Mouse (Mus musculus): ENCODE results near the gene Bcl2l2. TPM values are rescaled to one million over a fixed set of nuclear protein-coding genes. Genes with fewer than 3 reads are reported as not detected.

The Bcl2l2 gene
- polyA plus RNA-seq, 1 experiment from 2014 or later: 3.1 TPM

DNA sequence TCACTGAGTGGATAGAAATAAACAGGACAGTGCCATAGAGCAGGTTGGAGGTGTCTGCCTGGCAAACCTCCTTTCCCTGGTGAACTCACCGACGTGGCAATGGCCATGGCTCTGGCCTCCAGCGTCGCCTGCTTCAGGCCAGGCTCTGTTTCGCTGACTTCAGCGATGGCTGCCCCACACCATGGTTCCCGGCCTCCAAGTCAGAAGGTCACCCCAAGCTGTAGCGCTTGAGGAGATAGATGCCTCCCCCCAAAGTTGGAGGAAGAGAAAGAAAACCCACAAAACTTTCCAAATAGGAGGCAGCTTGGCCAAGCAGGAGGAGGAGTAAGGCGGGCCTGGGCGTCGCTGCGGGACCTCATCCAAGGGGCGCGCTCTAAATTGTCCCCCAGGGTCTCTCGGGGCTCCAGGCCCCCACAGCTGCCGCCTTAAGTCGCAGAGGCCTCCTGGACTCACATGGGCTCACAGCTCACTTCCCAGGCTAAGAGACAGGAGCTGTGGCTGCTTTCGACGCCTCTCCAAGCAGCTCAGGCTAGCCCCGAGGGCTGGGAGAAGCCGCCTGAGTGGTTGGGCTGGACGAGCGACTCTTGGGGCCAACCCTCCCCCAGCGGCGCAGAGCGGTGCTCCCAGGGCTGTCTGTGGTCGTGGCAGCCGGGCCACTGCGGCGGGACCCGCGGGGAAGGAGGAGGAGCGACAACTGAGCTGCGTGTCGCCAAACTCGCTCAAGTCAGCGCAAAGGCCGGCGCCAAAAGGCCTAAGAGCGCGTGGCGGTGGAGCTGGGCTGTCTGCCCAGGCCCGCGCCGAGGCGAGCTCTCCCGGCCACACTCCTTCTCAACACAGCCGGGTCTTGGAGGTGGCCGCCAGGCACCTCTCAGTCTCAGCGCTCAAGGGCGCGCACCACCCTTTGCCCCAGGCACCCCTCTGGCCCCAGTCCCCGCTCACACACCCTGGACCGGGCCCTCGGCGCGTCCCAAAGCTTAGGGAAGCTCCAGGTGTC lies 42.5 kb downstream of the Bcl2l2 start, which contains the start of gene Efs:
Efs (minus strand) TSS at position 778 of the 994 bp plus-strand sequence.
- ATAC-seq (ENCODE audit: borderline replicate concordance, extremely low read depth, low FRiP score, low TSS enrichment): peak; percentile 60
- peaks cover 7% of the 10 kb centered on the region for H3K36me3 ChIP-seq
- peak within 1 kb of the TSS; percentile 68 for H3K9ac ChIP-seq
- 0 out of 2 replicates have a peak, but pooled peaks cover 8% of the 10 kb centered on the region for H3K27me3 ChIP-seq
- peak within 1 kb of the TSS; percentile 51 for H3K4me3 ChIP-seq
- peak within 1 kb of the TSS; percentile 98 for H3K27ac ChIP-seq
- peaks cover 36% of the 10 kb centered on the region for H3K4me1 ChIP-seq
- WGBS: 2% methylated on average over 57 of the region's 57 CpGs
- peak within 1 kb of the TSS; percentile 79 for H3K4me2 ChIP-seq
- no peaks in the 10 kb centered on the region for H3K9me3 ChIP-seq

DNA sequence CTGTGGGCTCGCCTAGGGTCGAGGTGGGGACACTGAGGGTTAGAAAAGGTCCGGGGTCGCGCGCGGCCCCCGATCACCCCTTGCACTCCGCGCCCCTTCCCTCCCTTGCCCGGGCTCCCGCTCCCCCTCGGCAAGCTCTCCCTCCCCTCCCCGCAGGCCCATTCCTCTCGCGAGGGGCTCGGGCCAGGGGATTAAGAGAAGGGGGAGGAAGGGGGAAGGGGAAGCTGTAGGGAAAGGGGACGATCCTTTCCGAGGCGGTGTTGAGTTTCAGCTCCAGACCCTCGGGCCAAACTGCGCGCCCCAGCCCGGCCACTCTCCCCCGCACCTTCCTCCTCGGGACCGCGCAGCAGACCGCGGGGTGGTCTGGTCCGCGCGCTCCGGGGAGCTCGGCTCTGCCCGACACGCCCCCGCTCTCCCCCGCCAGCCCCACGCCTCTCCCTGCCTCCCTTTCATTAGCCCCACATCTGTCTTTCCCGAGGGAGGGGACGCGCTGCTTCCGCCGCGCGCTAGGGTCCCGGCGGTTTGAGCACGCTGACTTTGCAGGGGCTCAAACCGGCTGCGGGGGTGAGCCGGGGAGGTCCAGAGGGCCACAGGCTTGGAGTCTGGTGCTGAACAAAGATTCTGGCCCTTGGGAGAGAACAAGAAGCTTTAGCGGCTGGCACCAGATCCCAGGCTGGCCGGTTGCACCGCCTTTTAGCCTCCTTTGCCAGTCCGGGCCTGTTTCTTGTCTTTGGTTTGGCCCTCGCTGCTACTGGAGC lies 43.4 kb downstream of the Bcl2l2 start:
- Histone ChIP-seq H3K27me3 (0 out of 2 replicates have a peak, but pooled peaks cover 8% of the 10 kb centered on the region), H3K36me3 (no peaks in the 10 kb centered on the region), H3K9me3 (no peaks in the 10 kb centered on the region), H3K9ac (peak overlapping the region; percentile 68), H3K4me2 (peak overlapping the region; percentile 79), H3K27ac (peak overlapping the region; percentile 98), H3K4me1 (peaks cover 36% of the 10 kb centered on the region), H3K4me3 (peak overlapping the region; percentile 51)
- ATAC-seq (ENCODE audit: borderline replicate concordance, extremely low read depth, low FRiP score, low TSS enrichment): peak; percentile 81
- under 1% methylated on average over 39 of the region's 58 CpGs for WGBS

DNA sequence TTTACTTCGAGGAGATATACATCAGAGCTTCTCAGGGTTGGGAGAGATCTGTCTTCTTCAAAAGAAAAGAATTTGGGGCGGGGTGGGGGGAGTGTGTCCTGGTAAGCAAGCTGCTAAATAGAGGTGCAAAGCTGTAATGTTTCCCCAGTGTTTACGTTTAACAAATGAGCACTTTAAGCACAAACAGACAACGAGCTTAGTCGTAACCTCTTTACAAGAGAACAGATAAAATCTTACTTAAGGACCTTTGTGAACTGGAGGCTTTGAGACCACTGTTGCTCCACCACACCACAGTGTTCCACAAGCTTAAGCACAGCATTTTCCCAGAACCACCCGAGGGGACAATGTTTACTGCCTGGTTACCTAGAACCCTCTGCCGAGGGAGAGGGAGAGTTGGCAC lies 44.1 kb downstream of the Bcl2l2 start:
- peak overlapping the region; percentile 68 for H3K9ac ChIP-seq
- H3K27me3 ChIP-seq: 0 out of 2 replicates have a peak, but pooled peaks cover 8% of the 10 kb centered on the region
- H3K4me1 ChIP-seq: peaks cover 36% of the 10 kb centered on the region
- H3K4me2 ChIP-seq: peak overlapping the region; percentile 79
- H3K4me3 ChIP-seq: peak overlapping the region; percentile 51
- peak overlapping the region; percentile 98 for H3K27ac ChIP-seq
- no peaks in the 10 kb centered on the region for H3K36me3 ChIP-seq
- no peaks in the 10 kb centered on the region for H3K9me3 ChIP-seq
- no peak for ATAC-seq (ENCODE audit: borderline replicate concordance, extremely low read depth, low FRiP score, low TSS enrichment)
- WGBS: 25% methylated on average over 7 of the region's 7 CpGs

GRCm38 (mm10) chr14:54929801-54930200 lies 46.6 kb downstream of the Bcl2l2 start:
- Histone ChIP-seq H3K27me3 (0 out of 2 replicates have a peak, but pooled peaks cover 8% of the 10 kb centered on the region), H3K9me3 (no peaks in the 10 kb centered on the region), H3K4me2 (no peak overlapping the region), H3K36me3 (no peaks in the 10 kb centered on the region), H3K4me3 (no peak overlapping the region), H3K4me1 (peaks cover 28% of the 10 kb centered on the region), H3K27ac (no peak overlapping the region), H3K9ac (no peak overlapping the region)
- WGBS: 57% methylated on average over 5 of the region's 5 CpGs
- ATAC-seq (ENCODE audit: borderline replicate concordance, extremely low read depth, low FRiP score, low TSS enrichment): no peak

- no peak for ATAC-seq (ENCODE audit: borderline replicate concordance, extremely low read depth, low FRiP score, low TSS enrichment)
- 28% methylated on average over 2 of the region's 2 CpGs for WGBS
- Histone ChIP-seq H3K36me3 (no peaks in the 10 kb centered on the region), H3K9ac (no peak overlapping the region), H3K9me3 (no peaks in the 10 kb centered on the region), H3K4me3 (no peak overlapping the region), H3K27ac (no peak overlapping the region), H3K4me2 (no peak overlapping the region), H3K27me3 (0 out of 2 replicates have a peak, but pooled peaks cover 12% of the 10 kb centered on the region), H3K4me1 (peaks cover 22% of the 10 kb centered on the region)
Measured at GRCm38 (mm10) chr14:54930431-54930830, 47.3 kb downstream of the Bcl2l2 start.

- H3K27ac ChIP-seq: no peak within 1 kb of the TSS
- WGBS: 22% methylated on average over 6 of the region's 6 CpGs
Measured at GRCm38 (mm10) chr14:54932645-54933150, 49.5 kb downstream of the Bcl2l2 start, which contains the start of gene Il25. Gene Il25, plus strand, starts transcription at chr14:54932695.

GRCm38 (mm10) chr14:54935904-54936830 lies 53.0 kb downstream of the Bcl2l2 start, which contains the start of gene Cmtm5:
Gene Cmtm5, plus strand, starts transcription at chr14:54936261.
- no peak within 1 kb of the TSS for H3K4me2 ChIP-seq
- 0 out of 2 replicates have a peak, but pooled peaks cover 4% of the 10 kb centered on the region for H3K27me3 ChIP-seq
- peaks cover 9% of the 10 kb centered on the region; the same call in 1 of the 2 replicates for H3K4me1 ChIP-seq
- no peak within 1 kb of the TSS for H3K27ac ChIP-seq
- 32% methylated on average over 8 of the region's 8 CpGs for WGBS
- H3K9me3 ChIP-seq: no peaks in the 10 kb centered on the region
- H3K9ac ChIP-seq: no peak within 1 kb of the TSS
- no peak within 1 kb of the TSS for H3K4me3 ChIP-seq
- no peak for ATAC-seq (ENCODE audit: borderline replicate concordance, extremely low read depth, low FRiP score, low TSS enrichment)
- H3K36me3 ChIP-seq: no peaks in the 10 kb centered on the region

More at GRCm38 (mm10) chr14:54932645-54933150, 49.5 kb downstream of the Bcl2l2 start, which contains the start of gene Il25:
- Histone ChIP-seq H3K4me1 (0 out of 2 replicates have a peak, but pooled peaks cover 5% of the 10 kb centered on the region), H3K9me3 (no peaks in the 10 kb centered on the region), H3K4me3 (no peak within 1 kb of the TSS), H3K27me3 (0 out of 2 replicates have a peak, but pooled peaks cover 7% of the 10 kb centered on the region), H3K4me2 (no peak within 1 kb of the TSS), H3K9ac (no peak within 1 kb of the TSS), H3K36me3 (no peaks in the 10 kb centered on the region)
- ATAC-seq (ENCODE audit: borderline replicate concordance, extremely low read depth, low FRiP score, low TSS enrichment): 0 out of 2 replicates have a peak, but pooled peaks have one; percentile 36

DNA sequence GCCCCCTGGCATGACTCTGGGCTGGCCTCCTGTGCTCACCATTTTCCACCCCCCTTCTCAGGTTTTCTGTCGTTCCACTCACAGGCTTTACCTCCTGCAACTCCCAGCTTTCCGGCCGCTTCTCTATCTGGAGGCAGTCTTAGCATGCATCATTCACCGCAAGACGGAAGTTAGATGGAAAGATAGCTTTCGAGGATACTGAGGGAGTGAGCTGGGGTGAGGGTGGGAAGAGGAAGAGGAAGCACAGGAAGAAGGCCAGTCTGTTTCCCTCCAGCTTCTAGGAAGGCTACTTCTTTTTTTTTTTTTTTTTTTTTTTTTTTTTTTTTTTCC lies 53.6 kb downstream of the Bcl2l2 start:
- Histone ChIP-seq H3K27ac (no peak overlapping the region), H3K4me3 (no peak overlapping the region)
- WGBS: 44% methylated on average over 6 of the region's 6 CpGs

DNA sequence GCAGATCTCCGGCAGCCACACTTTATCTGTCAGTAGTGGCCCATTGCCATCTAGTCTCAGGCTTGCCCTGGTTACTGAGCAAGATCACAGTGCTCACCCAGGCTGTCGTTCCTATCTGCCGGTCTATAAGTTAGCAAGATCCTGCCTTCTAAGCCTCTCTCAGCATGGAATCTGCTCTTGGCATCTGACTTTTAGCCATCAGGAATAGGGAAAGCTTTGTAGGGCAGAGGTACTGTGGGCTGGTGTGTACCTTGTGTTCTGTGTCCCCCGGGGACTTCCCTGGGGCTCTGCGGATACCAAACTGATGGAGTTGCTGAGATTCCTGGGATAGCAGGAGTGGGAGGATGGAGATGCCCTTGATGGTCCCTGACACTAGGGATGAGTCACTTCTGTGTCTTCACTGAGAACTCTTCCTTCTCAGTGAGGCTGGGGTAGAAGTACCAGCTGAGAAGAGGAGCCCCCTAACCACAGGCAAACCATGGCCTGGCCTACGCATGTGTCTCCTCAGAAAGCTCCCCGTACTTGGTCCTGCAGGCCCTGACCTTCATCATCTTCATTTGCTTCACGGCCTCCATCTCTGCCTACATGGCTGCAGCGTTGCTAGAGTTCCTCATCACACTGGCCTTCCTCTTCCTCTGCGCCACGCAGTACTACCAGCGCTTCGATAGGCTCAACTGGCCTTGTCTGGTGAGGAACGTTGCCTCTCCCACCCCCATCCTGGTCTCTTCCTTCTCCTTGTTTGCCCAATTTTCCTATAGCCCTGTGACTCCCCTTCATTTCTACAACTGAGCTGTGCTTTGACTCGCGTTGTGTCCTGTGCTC lies 54.4 kb downstream of the Bcl2l2 start:
- H3K9me3 ChIP-seq: no peaks in the 10 kb centered on the region
- ATAC-seq (ENCODE audit: borderline replicate concordance, extremely low read depth, low FRiP score, low TSS enrichment): no peak
- 87% methylated on average over 16 of the region's 16 CpGs for WGBS
- H3K27me3 ChIP-seq: 0 out of 2 replicates have a peak, but pooled peaks cover 7% of the 10 kb centered on the region
- H3K9ac ChIP-seq: no peak overlapping the region
- H3K4me2 ChIP-seq: no peak overlapping the region
- no peaks in the 10 kb centered on the region for H3K36me3 ChIP-seq
- no peak overlapping the region for H3K4me3 ChIP-seq
- H3K27ac ChIP-seq: no peak overlapping the region
- peaks cover 9% of the 10 kb centered on the region; the same call in 1 of the 2 replicates for H3K4me1 ChIP-seq

More for the DNA sequence above, 53.6 kb downstream of the Bcl2l2 start:
- Histone ChIP-seq H3K4me1 (peaks cover 9% of the 10 kb centered on the region; the same call in 1 of the 2 replicates), H3K9me3 (no peaks in the 10 kb centered on the region), H3K4me2 (no peak overlapping the region), H3K27me3 (0 out of 2 replicates have a peak, but pooled peaks cover 7% of the 10 kb centered on the region), H3K9ac (no peak overlapping the region), H3K36me3 (no peaks in the 10 kb centered on the region)
- ATAC-seq (ENCODE audit: borderline replicate concordance, extremely low read depth, low FRiP score, low TSS enrichment): no peak

Measured in lung, embryonic 15.5 days (tissue).